21 mouse cellular contexts compared by ENCODE assay signal in the genomic region with DNA sequence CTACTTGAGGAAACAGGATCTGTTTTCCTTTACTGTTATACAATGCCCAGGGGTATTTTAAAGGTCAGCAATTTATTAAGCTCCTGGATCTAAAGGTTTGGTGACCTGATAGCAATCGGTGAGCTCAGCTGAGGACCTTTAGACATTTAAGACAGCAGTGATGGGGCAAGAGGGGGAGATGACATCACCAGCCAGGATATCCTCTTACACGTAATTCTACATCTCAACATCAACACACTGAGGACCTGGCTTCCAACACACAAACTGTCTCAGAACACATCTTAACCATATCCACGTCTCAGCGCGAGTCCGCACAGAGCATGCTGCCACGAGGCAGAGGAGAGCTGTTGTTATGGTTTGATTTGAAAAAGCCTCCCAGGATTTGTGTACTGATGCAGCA.
DNase-seq lines count a peak whose midpoint lies in the region; ATAC-seq and TF ChIP-seq lines count a peak whose summit lies in the region.
"Had no signal": no experiment of that assay in that cellular context is flagged by ENCODE, and none has a peak within 500 bp of the region (broad histone marks: within the 10 kb centered on the region; RNA-seq: fewer than 3 reads in every experiment).

No protein-coding gene starts in this region.

- 70% methylated on average over 7 of the region's 7 CpGs for WGBS in heart, embryonic 12.5 days
- 43% methylated on average over 7 of the region's 7 CpGs for WGBS in kidney, postnatal 0 days
- WGBS in embryonic facial prominence, embryonic 11.5 days, result 61% methylated on average over 7 of the region's 7 CpGs

- ATAC-seq in heart, embryonic 12.5 days (ENCODE audit: insufficient number of reproducible peaks, low FRiP score), result no peak
- ATAC-seq in kidney, postnatal 0 days (replicated peaks; ENCODE audit: low FRiP score, low read depth), result no peak
- no peak for ATAC-seq in embryonic facial prominence, embryonic 11.5 days (replicated peaks; ENCODE audit: insufficient number of reproducible peaks, low FRiP score, low TSS enrichment, low read depth)
- ATAC-seq: activated CD4-positive, CD25-positive, alpha-beta regulatory T cell, adult 4 months; forebrain, embryonic 13.5 days; hindbrain, postnatal 0 days; Patski had no signal

- H3K9ac ChIP-seq in heart, embryonic 12.5 days, result no peak overlapping the region
- no peak overlapping the region for H3K9ac ChIP-seq in kidney, postnatal 0 days (ENCODE audit: low read depth, low read length)
- no peak overlapping the region for H3K9ac ChIP-seq in embryonic facial prominence, embryonic 11.5 days (replicated peaks; ENCODE audit: low read length)
- H3K9ac ChIP-seq: forebrain, embryonic 13.5 days; heart, embryonic 15.5 days; hindbrain, embryonic 13.5 days had no signal

- TF ChIP-seq CTCF in kidney, postnatal 0 days (IDR thresholded peaks at IDR 0.05; ENCODE audit: low read depth), result no peak

- DNase-seq in heart, adult 11 months, result peak; percentile 69
- DNase-seq in kidney, postnatal 0 days (ENCODE audit: low spot score), result peak; percentile 54
- DNase-seq in kidney, postnatal 36 days, result no peak
- peak; percentile 39 for DNase-seq in embryonic facial prominence, embryonic 11.5 days (ENCODE audit: low spot score)
- no peak for DNase-seq in retina, embryonic 14.5 days (ENCODE audit: low spot score)
- DNase-seq: adrenal gland, postnatal 14 days; cerebellum, adult 11-12 months; cerebellum, adult 9-10 months; cerebellum, postnatal 25 days; gastrocnemius, postnatal 36 days; heart, adult 18-20 months; heart, postnatal 14 days had no signal

- H3K4me3 ChIP-seq in heart, embryonic 12.5 days, result no peak overlapping the region
- H3K4me3 ChIP-seq in kidney, postnatal 0 days (replicated peaks; ENCODE audit: low read depth, low read length), result no peak overlapping the region
- H3K4me3 ChIP-seq in embryonic facial prominence, embryonic 11.5 days (ENCODE audit: low read depth, low read length), result no peak overlapping the region
- H3K4me3 ChIP-seq: forebrain, embryonic 13.5 days; heart, embryonic 10.5 days; heart, embryonic 15.5 days; hindbrain, embryonic 13.5 days had no signal

- no peak overlapping the region for H3K27ac ChIP-seq in heart, embryonic 12.5 days (ENCODE audit: poor library complexity, severe bottlenecking)
- no peak overlapping the region for H3K27ac ChIP-seq in kidney, postnatal 0 days
- H3K27ac ChIP-seq in embryonic facial prominence, embryonic 11.5 days (replicated peaks; ENCODE audit: low read depth, low read length), result no peak overlapping the region
- H3K27ac ChIP-seq: forebrain, embryonic 13.5 days; heart, embryonic 10.5 days; heart, embryonic 15.5 days; hindbrain, embryonic 13.5 days; hindbrain, postnatal 0 days had no signal

- H3K4me2 ChIP-seq in heart, embryonic 12.5 days, result no peak overlapping the region
- no peak overlapping the region for H3K4me2 ChIP-seq in kidney, postnatal 0 days (ENCODE audit: low read length)
- no peak overlapping the region for H3K4me2 ChIP-seq in embryonic facial prominence, embryonic 11.5 days (ENCODE audit: low read depth, low read length)
- H3K4me2 ChIP-seq: forebrain, embryonic 13.5 days; heart, embryonic 15.5 days; hindbrain, embryonic 13.5 days had no signal

- no peaks in the 10 kb centered on the region for H3K27me3 ChIP-seq in heart, embryonic 12.5 days (replicated peaks)
- H3K27me3 ChIP-seq in kidney, postnatal 0 days (ENCODE audit: insufficient read depth, low read length), result no peaks in the 10 kb centered on the region
- no peaks in the 10 kb centered on the region for H3K27me3 ChIP-seq in embryonic facial prominence, embryonic 11.5 days (ENCODE audit: control insufficient read depth, insufficient read depth, low read length)
- H3K27me3 ChIP-seq: CH12.LX; forebrain, embryonic 13.5 days; heart, embryonic 15.5 days; hindbrain, embryonic 13.5 days had no signal

- H3K36me3 ChIP-seq in heart, embryonic 12.5 days, result no peaks in the 10 kb centered on the region
- no peaks in the 10 kb centered on the region for H3K36me3 ChIP-seq in kidney, postnatal 0 days (ENCODE audit: insufficient read depth, low read length)
- no peaks in the 10 kb centered on the region for H3K36me3 ChIP-seq in embryonic facial prominence, embryonic 11.5 days (replicated peaks; ENCODE audit: control insufficient read depth, insufficient read depth, low read depth, low read length)
- H3K36me3 ChIP-seq: heart, embryonic 10.5 days; heart, embryonic 15.5 days; hindbrain, embryonic 13.5 days had no signal

- peaks cover 9% of the 10 kb centered on the region; the same call in 1 of the 2 replicates for H3K9me3 ChIP-seq in heart, embryonic 12.5 days (replicated peaks)
- no peaks in the 10 kb centered on the region for H3K9me3 ChIP-seq in kidney, postnatal 0 days (replicated peaks; ENCODE audit: low read length)
- H3K9me3 ChIP-seq in embryonic facial prominence, embryonic 11.5 days (replicated peaks; ENCODE audit: control insufficient read depth, low read length), result no peaks in the 10 kb centered on the region
- H3K9me3 ChIP-seq: forebrain, embryonic 13.5 days; heart, embryonic 10.5 days; hindbrain, embryonic 13.5 days had no signal

- peaks cover 7% of the 10 kb centered on the region for H3K4me1 ChIP-seq in heart, embryonic 12.5 days (replicated peaks)
- no peaks in the 10 kb centered on the region for H3K4me1 ChIP-seq in kidney, postnatal 0 days (replicated peaks; ENCODE audit: insufficient read depth, low read length)
- no peaks in the 10 kb centered on the region for H3K4me1 ChIP-seq in embryonic facial prominence, embryonic 11.5 days (ENCODE audit: control insufficient read depth, insufficient read depth, low read length)
- H3K4me1 ChIP-seq: forebrain, embryonic 13.5 days; heart, embryonic 15.5 days had no signal

Comparison
In these comparisons a context has a peak if more than half of its experiments do, and no peak if none do; other contexts are left out.
1. DNase-seq: peak in heart, adult 11 months (single experiment), kidney, postnatal 0 days (single experiment) and embryonic facial prominence, embryonic 11.5 days (single experiment); none in kidney, postnatal 36 days (0 of 2) and retina, embryonic 14.5 days (single experiment).